Mouse (Mus musculus) liver, adult (tissue): ENCODE measurements around the gene Vmn1r232.
A peak's percentile ranks its signal among the peaks of the same experiment; 100 is the strongest.

Experiments used
- GATA4 ChIP-seq: IDR thresholded peaks from 2 replicates; pipeline ENCODE4 v1.6.1; 2014; ENCODE audit warnings: mild to moderate bottlenecking, low read length; ENCODE audit not compliant: insufficient replicate concordance

Gene Vmn1r232

GRCm38 (mm10) chr17:20919614-20920013 is at the start of gene Vmn1r232:
Gene Vmn1r232 (minus strand): TSS chr17:20919714.
- TF ChIP-seq GATA4: no peak

DNA sequence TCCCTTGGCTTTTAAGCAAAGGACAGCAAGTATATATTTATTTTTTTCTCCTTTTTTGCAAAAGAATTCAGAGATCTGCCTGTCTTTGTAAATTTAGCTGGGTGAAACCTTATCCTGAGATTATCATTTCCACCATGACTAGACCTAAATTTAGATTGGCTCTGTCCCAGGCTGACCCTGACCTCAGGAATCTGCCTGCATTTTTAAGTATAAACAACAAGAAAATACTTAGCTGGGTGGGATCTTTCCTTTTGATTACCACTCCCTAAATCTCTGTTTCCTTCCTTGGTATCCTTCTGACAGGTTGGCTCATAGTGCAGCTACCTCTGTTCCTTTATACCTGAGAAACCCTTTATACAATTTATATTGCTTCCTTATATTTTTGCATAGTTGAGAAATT is 47.2 kb upstream of the Vmn1r232 start:
- TF ChIP-seq GATA4: no peak

DNA sequence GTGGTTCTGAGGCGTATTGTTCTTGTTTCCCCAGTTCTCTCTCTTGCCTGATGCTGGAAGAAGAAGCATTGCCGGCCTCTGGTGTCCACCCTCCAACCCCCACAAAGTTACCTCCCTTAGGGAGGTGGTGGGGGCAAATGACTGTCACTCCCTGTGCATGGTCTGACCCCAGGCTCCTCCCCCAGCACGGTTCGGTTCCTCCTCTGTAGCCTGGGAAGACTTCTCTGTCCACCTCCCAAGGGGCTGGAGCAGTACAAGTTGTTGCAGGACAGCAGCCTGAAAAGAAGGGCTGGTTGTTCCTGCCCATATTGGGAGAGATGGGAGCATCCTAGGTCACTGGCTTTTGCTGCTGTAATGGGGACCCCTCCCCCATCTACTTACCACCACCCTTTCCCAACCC is 45.9 kb upstream of the Vmn1r232 start:
- TF ChIP-seq GATA4: no peak

DNA sequence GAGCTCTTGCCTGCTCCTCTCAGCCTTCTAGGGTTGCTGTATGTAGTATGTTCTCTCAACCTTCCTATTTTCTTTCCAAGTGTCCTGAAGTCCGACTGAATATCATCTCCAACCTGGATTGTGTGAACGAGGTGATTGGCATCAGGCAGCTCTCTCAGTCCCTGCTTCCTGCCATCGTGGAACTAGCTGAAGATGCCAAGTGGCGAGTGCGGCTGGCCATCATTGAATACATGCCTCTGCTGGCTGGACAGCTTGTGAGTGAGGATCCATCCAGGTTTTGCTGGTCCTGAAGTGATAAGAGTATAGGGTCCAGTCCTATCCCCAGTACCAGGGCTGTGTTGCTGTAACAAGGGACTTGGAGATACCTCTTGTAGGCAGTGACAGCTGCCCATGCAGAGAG is 40.9 kb upstream of the Vmn1r232 start:
- no peak for TF ChIP-seq GATA4

DNA sequence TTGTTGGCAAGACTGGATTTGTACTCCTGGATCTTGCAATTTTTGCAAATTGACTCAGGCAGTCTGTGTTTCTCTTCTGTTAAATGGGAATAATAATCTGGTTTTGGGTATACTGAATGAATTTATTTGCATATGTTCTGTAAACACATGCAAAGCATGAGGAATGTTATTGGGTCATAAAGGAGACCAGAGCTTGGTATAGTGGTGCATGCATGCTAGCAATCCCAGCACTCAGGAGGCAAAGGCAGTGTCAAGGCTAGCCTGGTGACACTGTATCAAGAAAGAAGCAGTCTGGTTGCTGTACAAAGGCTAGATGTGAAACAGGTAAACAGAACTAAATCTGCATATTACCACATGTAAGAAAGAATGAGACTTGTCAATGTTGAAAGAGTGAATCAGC is 27.1 kb upstream of the Vmn1r232 start:
- TF ChIP-seq GATA4: no peak

GRCm38 (mm10) chr17:20946026-20946565 is 26.6 kb upstream of the Vmn1r232 start:
- TF ChIP-seq GATA4: no peak

DNA sequence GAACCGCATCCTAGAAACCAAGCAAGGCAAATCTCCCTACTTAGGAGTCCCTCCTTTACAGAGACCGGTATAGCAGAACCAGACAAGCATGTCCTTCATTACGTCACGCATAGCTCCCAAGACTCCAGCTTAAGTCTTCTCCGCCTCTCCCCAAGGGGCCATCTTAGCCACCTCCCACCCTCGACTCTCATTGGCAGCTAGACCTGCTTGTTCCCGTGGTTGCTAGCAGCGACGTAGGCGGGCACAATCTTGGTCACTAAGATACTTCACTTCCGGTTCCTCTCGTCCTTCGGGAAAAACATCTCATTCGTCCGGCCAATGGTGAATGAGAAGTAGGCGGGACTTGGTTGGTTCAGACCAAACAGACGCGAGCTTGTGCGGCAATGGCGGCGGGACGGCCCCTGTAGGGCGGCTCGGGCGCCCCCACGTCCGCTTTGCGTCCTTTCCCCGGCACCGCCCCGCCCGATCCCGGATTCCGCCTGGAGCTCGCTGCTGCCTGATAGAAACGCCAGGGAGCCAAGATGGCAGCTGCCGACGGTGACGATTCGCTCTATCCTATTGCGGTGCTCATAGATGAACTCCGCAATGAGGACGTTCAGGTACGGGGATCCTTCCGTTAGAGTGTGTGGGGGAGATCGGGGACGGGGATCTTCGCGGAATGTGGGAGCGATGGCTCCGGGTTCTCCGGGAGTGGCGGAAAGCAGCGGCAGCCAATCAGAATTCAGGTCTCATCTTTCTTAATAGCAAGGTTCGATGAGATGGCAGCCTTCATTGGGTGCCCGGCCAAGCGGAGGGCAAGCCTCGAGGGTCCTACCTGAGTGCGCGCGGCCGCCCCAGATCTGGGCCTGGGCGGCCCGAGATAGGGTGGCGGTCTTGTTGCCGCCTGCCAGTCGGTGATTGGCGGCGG is 25.7 kb upstream of the Vmn1r232 start, which contains the start of gene Ppp2r1a:
Ppp2r1a (plus strand) TSS at position 327 of the 907 bp plus-strand sequence.
- 0 out of 2 replicates have a peak, but pooled peaks have one; percentile 33 for TF ChIP-seq GATA4

GRCm38 (mm10) chr17:20944226-20944625 is 24.7 kb upstream of the Vmn1r232 start:
- TF ChIP-seq GATA4: no peak

DNA sequence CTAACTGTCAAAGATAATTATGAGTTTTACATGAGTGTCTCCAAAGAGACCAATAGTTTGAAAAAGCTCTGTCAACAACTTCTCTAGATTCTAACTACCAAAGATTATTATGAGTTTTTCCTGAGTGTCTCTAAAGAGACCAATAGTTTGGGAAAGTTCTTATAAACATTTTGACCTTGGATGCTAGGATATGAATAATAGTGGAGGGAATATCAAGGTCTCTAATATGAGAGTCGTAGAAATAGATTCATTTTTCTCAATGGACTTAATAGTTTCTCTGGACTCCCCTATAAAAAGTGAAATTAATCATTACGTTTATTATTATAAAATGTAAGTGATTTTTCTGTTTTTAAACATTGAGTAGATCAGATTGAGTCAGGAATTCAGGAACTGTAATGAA is 14.5 kb downstream of the Vmn1r232 start, which contains the start of gene Vmn1r231:
Vmn1r231 (minus strand) TSS at position 101 of the 400 bp plus-strand sequence.
- no peak for TF ChIP-seq GATA4
